Mouse (Mus musculus) forebrain, embryonic 11.5 days (tissue): ENCODE results near the gene Mfsd6. TPM values are rescaled to one million over a fixed set of nuclear protein-coding genes. Genes with fewer than 3 reads are reported as not detected.

ENCODE experiments used
- ATAC-seq: fragments of 200-750 bp; cut with Nextera tagmentation; replicated peaks from 2 replicates; pipeline ENCODE4 v1.8.0; 2017; ENCODE audit warnings: moderate TSS enrichment; ENCODE audit not compliant: low FRiP score
- DNase-seq: peaks from one replicate; pipeline ENCODE4 v3.0.0-alpha.2; 2017; ENCODE audit warnings: low spot score
- H3K27ac ChIP-seq: fragments of 300-500 bp; sonication (generic); 2 replicates; pipeline ENCODE4 v1.5.1; 2014; ENCODE audit warnings: low read depth, low read length
- H3K27me3 ChIP-seq: fragments of 300-500 bp; sonication (generic); 2 replicates; pipeline ENCODE4 v1.6.1; 2014; ENCODE audit warnings: mild to moderate bottlenecking, low read length, mixed read lengths; ENCODE audit not compliant: control insufficient read depth, insufficient read depth
- H3K36me3 ChIP-seq: fragments of 300-500 bp; sonication (generic); 2 replicates; pipeline ENCODE4 v1.6.1; 2014; ENCODE audit warnings: mild to moderate bottlenecking, low read length, moderate library complexity, mixed read lengths; ENCODE audit not compliant: control insufficient read depth, insufficient read depth
- H3K4me1 ChIP-seq: fragments of 300-500 bp; sonication (generic); replicated peaks from 2 replicates; pipeline ENCODE4 v1.6.1; 2014; ENCODE audit warnings: low read length, mixed read lengths; ENCODE audit not compliant: control insufficient read depth, insufficient read depth
- H3K4me2 ChIP-seq: fragments of 300-500 bp; sonication (generic); 2 replicates; pipeline ENCODE4 v1.6.1; 2014; ENCODE audit warnings: low read depth, mild to moderate bottlenecking, low read length, moderate library complexity, mixed read lengths; ENCODE audit not compliant: severe bottlenecking
- H3K4me3 ChIP-seq: fragments of 300-500 bp; sonication (generic); 2 replicates; pipeline ENCODE4 v1.5.1; 2014; ENCODE audit warnings: low read depth, low read length
- H3K9ac ChIP-seq: fragments of 300-500 bp; sonication (generic); 2 replicates; pipeline ENCODE4 v1.6.1; 2014; ENCODE audit warnings: low read length
- H3K9me3 ChIP-seq: fragments of 300-500 bp; sonication (generic); 2 replicates; pipeline ENCODE4 v1.6.1; 2016; ENCODE audit warnings: low read length, mixed read lengths; ENCODE audit not compliant: control insufficient read depth
- WGBS: fragments of 180-500 bp; shearing (Covaris S2); extraction: QIAGEN DNeasy Blood & Tissue Kit; methylation state at CpG from one replicate; pipeline ENCODE4 v1.1.7; 2014; 5-methylcytosine and 5-hydroxymethylcytosine counted together
- polyA plus RNA-seq: library from polyadenylated mRNA; unstranded; fragments of >200 nt; fragmentation: Nextera tagmentation; extraction: Ambion mirVana; gene quantifications from 2 replicates; pipeline ENCODE4 v1.2.1, GENCODE M21; 2014

The Mfsd6 gene
- polyA plus RNA-seq = 2.1 and 2.7 TPM in 2 replicates

GRCm38 (mm10) chr1:52727056-52727900, at the start of gene Mfsd6:
Mfsd6 (minus strand) TSS chr1:52727462.
- 1% methylated on average over 61 of the region's 63 CpGs for WGBS

GRCm38 (mm10) chr1:52765176-52766111, 38.2 kb upstream of the Mfsd6 start:
- no peak overlapping the region for H3K9ac ChIP-seq
- no peak overlapping the region for H3K4me3 ChIP-seq
- H3K4me2 ChIP-seq = no peak overlapping the region
- no peak for DNase-seq
- H3K9me3 ChIP-seq = no peaks in the 10 kb centered on the region
- no peaks in the 10 kb centered on the region for H3K36me3 ChIP-seq
- 86% methylated on average over 7 of the region's 7 CpGs for WGBS
- ATAC-seq = no peak
- H3K27me3 ChIP-seq = no peaks in the 10 kb centered on the region
- no peak overlapping the region for H3K27ac ChIP-seq
- no peaks in the 10 kb centered on the region for H3K4me1 ChIP-seq

More at GRCm38 (mm10) chr1:52727056-52727900, at the start of gene Mfsd6:
- Histone ChIP-seq H3K9me3 (no peaks in the 10 kb centered on the region), H3K4me3 (peak within 1 kb of the TSS; percentile 90), H3K9ac (peak within 1 kb of the TSS; percentile 86), H3K36me3 (no peaks in the 10 kb centered on the region), H3K27ac (peak within 1 kb of the TSS; percentile 25; the same call in 1 of the 2 replicates), H3K27me3 (no peaks in the 10 kb centered on the region; the same call in 1 of the 2 replicates), H3K4me1 (no peaks in the 10 kb centered on the region), H3K4me2 (peak within 1 kb of the TSS; percentile 91)
- DNase-seq = peak; percentile 75
- peak; percentile 25 for ATAC-seq

GRCm38 (mm10) chr1:52763894-52764809, 36.9 kb upstream of the Mfsd6 start:
- H3K9me3 ChIP-seq = no peaks in the 10 kb centered on the region
- DNase-seq = no peak
- H3K27me3 ChIP-seq = no peaks in the 10 kb centered on the region
- no peaks in the 10 kb centered on the region for H3K36me3 ChIP-seq
- 63% methylated on average over 4 of the region's 4 CpGs for WGBS
- H3K4me3 ChIP-seq = no peak overlapping the region
- no peak for ATAC-seq
- H3K27ac ChIP-seq = no peak overlapping the region
- no peak overlapping the region for H3K4me2 ChIP-seq
- H3K4me1 ChIP-seq = no peaks in the 10 kb centered on the region
- no peak overlapping the region for H3K9ac ChIP-seq

GRCm38 (mm10) chr1:52758174-52758573, 30.9 kb upstream of the Mfsd6 start:
- H3K4me3 ChIP-seq = no peak overlapping the region
- no peaks in the 10 kb centered on the region for H3K4me1 ChIP-seq
- no peak overlapping the region for H3K9ac ChIP-seq
- no peak for DNase-seq
- no peaks in the 10 kb centered on the region for H3K27me3 ChIP-seq
- H3K9me3 ChIP-seq = no peaks in the 10 kb centered on the region
- no peak overlapping the region; the same call in 1 of the 2 replicates for H3K27ac ChIP-seq
- no peak for ATAC-seq
- no peaks in the 10 kb centered on the region for H3K36me3 ChIP-seq
- WGBS = 77% methylated on average over 1 of the region's 1 CpGs
- H3K4me2 ChIP-seq = no peak overlapping the region

GRCm38 (mm10) chr1:52754331-52754730, 27.1 kb upstream of the Mfsd6 start:
- H3K36me3 ChIP-seq = no peaks in the 10 kb centered on the region
- ATAC-seq (no peak), DNase-seq (no peak)
- no peak overlapping the region for H3K27ac ChIP-seq
- H3K4me1 ChIP-seq = no peaks in the 10 kb centered on the region
- WGBS = 90% methylated on average over 1 of the region's 1 CpGs
- no peaks in the 10 kb centered on the region for H3K9me3 ChIP-seq
- H3K4me2 ChIP-seq = no peak overlapping the region
- no peaks in the 10 kb centered on the region for H3K27me3 ChIP-seq
- H3K9ac ChIP-seq = no peak overlapping the region
- no peak overlapping the region for H3K4me3 ChIP-seq

- no peaks in the 10 kb centered on the region for H3K36me3 ChIP-seq
- no peaks in the 10 kb centered on the region for H3K9me3 ChIP-seq
- 82% methylated on average over 2 of the region's 2 CpGs for WGBS
- H3K4me1 ChIP-seq = no peaks in the 10 kb centered on the region
- H3K27ac ChIP-seq = no peak overlapping the region
- no peak overlapping the region for H3K4me3 ChIP-seq
- no peak overlapping the region for H3K4me2 ChIP-seq
- ATAC-seq = no peak
- no peak overlapping the region for H3K9ac ChIP-seq
- H3K27me3 ChIP-seq = no peaks in the 10 kb centered on the region
- no peak for DNase-seq
These were observed 26.6 kb upstream of the Mfsd6 start for GRCm38 (mm10) chr1:52753828-52754227.

- Histone ChIP-seq H3K4me1 (no peaks in the 10 kb centered on the region), H3K27me3 (no peaks in the 10 kb centered on the region), H3K27ac (no peak overlapping the region), H3K9ac (no peak overlapping the region), H3K36me3 (no peaks in the 10 kb centered on the region), H3K9me3 (no peaks in the 10 kb centered on the region), H3K4me3 (no peak overlapping the region), H3K4me2 (no peak overlapping the region)
- DNase-seq = no peak
- 71% methylated on average over 3 of the region's 3 CpGs for WGBS
- ATAC-seq = no peak
These were observed 25.4 kb upstream of the Mfsd6 start for GRCm38 (mm10) chr1:52752706-52753105.

GRCm38 (mm10) chr1:52751634-52752033, 24.4 kb upstream of the Mfsd6 start:
- Histone ChIP-seq H3K4me3 (no peak overlapping the region), H3K4me1 (no peaks in the 10 kb centered on the region), H3K27me3 (no peaks in the 10 kb centered on the region), H3K9me3 (no peaks in the 10 kb centered on the region), H3K9ac (no peak overlapping the region), H3K36me3 (no peaks in the 10 kb centered on the region), H3K4me2 (no peak overlapping the region), H3K27ac (no peak overlapping the region)
- DNase-seq (no peak), ATAC-seq (no peak)
- WGBS = 82% methylated on average over 1 of the region's 1 CpGs
